Comparison of ENCODE assay signal across 8 mouse cellular contexts in the genomic region with DNA sequence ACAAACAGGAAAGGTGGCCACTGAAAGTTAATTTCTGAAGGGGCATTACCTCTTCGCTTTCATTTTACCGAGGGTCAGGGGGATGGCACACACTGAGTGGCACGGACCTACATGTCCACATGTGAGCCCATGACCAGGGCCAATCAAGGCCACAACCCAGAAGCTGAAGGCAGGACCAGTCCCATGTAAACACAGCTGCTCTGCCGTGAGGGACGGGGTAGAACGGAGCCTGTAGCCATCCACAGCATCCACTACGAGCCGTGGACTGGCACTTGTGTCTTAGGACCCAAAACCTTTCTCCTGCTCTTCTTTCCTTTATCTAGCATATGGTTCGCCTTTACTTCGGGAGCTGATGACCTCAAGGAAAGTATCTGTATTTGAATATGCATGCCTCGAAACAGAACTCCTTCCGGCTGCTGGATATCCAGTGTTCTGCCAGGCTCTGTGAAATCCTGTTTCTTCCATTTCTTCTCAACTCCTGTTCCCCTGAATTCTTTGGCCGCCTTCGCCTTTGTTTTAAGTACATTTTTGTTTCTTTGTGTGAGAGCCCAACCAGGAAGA.
A peak's percentile ranks its signal among the peaks of the same experiment; 100 is the strongest.
DNase-seq lines count a peak whose midpoint lies in the region; ATAC-seq and TF ChIP-seq lines count a peak whose summit lies in the region.

No protein-coding gene starts in this region.

- no peaks in the 10 kb centered on the region for H3K27me3 ChIP-seq in forebrain, embryonic 11.5 days (ENCODE audit: control insufficient read depth, insufficient read depth, low read length)
- no peaks in the 10 kb centered on the region for H3K27me3 ChIP-seq in limb, embryonic 14.5 days (ENCODE audit: control insufficient read depth, insufficient read depth, low read length)
- no peaks in the 10 kb centered on the region for H3K27me3 ChIP-seq in neural tube, embryonic 15.5 days (replicated peaks)

- H3K27ac ChIP-seq in forebrain, embryonic 11.5 days (ENCODE audit: low read depth, low read length): 0 out of 2 replicates have a peak overlapping the region, but pooled peaks have one; percentile 20
- H3K27ac ChIP-seq in limb, embryonic 14.5 days (replicated peaks; ENCODE audit: low read depth, low read length): peak overlapping the region; percentile 39
- H3K27ac ChIP-seq in neural tube, embryonic 15.5 days (replicated peaks): peak overlapping the region; percentile 67

- DNase-seq in layer of hippocampus, adult 9-10 months (ENCODE audit: low spot score): peak; percentile 20
- no peak for DNase-seq in layer of hippocampus, postnatal 25 days (ENCODE audit: extremely low spot score in 1 of 2, low spot score in 1 of 2)
- peak; percentile 42 for DNase-seq in forebrain, embryonic 11.5 days (ENCODE audit: low spot score)
- no peak for DNase-seq in limb, embryonic 14.5 days (ENCODE audit: low spot score)
- DNase-seq in Muller cell, postnatal 12 days (ENCODE audit: inconsistent ontology term): no peak
- no peak for DNase-seq in right cerebral cortex, postnatal 25 days

- H3K9me3 ChIP-seq in forebrain, embryonic 11.5 days (ENCODE audit: control insufficient read depth, low read length): no peaks in the 10 kb centered on the region
- no peaks in the 10 kb centered on the region for H3K9me3 ChIP-seq in limb, embryonic 14.5 days (ENCODE audit: control insufficient read depth, low read length)
- H3K9me3 ChIP-seq in neural tube, embryonic 15.5 days (replicated peaks): no peaks in the 10 kb centered on the region

- H3K4me2 ChIP-seq in forebrain, embryonic 11.5 days (ENCODE audit: low read depth, low read length, severe bottlenecking): no peak overlapping the region
- no peak overlapping the region for H3K4me2 ChIP-seq in limb, embryonic 14.5 days (replicated peaks; ENCODE audit: low read depth, low read length, severe bottlenecking)
- no peak overlapping the region for H3K4me2 ChIP-seq in neural tube, embryonic 15.5 days

- TF ChIP-seq POLR2A in limb, embryonic 14.5 days (IDR thresholded peaks at IDR 0.05; ENCODE audit: borderline replicate concordance, extremely low read depth, insufficient read depth, insufficient read length): no peak

- 73% methylated on average over 14 of the region's 14 CpGs for WGBS in forebrain, embryonic 11.5 days
- 77% methylated on average over 14 of the region's 14 CpGs for WGBS in limb, embryonic 14.5 days
- WGBS in neural tube, embryonic 15.5 days: 67% methylated on average over 14 of the region's 14 CpGs

- no peak for ATAC-seq in forebrain, embryonic 11.5 days (replicated peaks; ENCODE audit: low FRiP score)
- no peak for ATAC-seq in limb, embryonic 14.5 days (ENCODE audit: low FRiP score, low read depth)
- ATAC-seq in neural tube, embryonic 15.5 days (ENCODE audit: low FRiP score): no peak; the same call in 1 of the 2 replicates
- no peak for ATAC-seq in CD4-positive, CD25-positive, alpha-beta regulatory T cell, adult 4 months

- peaks cover 2% of the 10 kb centered on the region; the same call in 1 of the 2 replicates for H3K4me1 ChIP-seq in forebrain, embryonic 11.5 days (replicated peaks; ENCODE audit: control insufficient read depth, insufficient read depth, low read length)
- peaks cover 27% of the 10 kb centered on the region for H3K4me1 ChIP-seq in limb, embryonic 14.5 days (ENCODE audit: control insufficient read depth, insufficient read depth, low read length)
- peaks cover 28% of the 10 kb centered on the region for H3K4me1 ChIP-seq in neural tube, embryonic 15.5 days

- no peak overlapping the region for H3K4me3 ChIP-seq in forebrain, embryonic 11.5 days (ENCODE audit: low read depth, low read length)
- no peak overlapping the region for H3K4me3 ChIP-seq in limb, embryonic 14.5 days (replicated peaks; ENCODE audit: low read length)
- no peak overlapping the region for H3K4me3 ChIP-seq in neural tube, embryonic 15.5 days (replicated peaks)

- no peaks in the 10 kb centered on the region for H3K36me3 ChIP-seq in forebrain, embryonic 11.5 days (ENCODE audit: control insufficient read depth, insufficient read depth, low read length)
- no peaks in the 10 kb centered on the region for H3K36me3 ChIP-seq in limb, embryonic 14.5 days (ENCODE audit: control insufficient read depth, insufficient read depth, low read length)
- H3K36me3 ChIP-seq in neural tube, embryonic 15.5 days: no peaks in the 10 kb centered on the region

- H3K9ac ChIP-seq in forebrain, embryonic 11.5 days (ENCODE audit: low read length): peak overlapping the region; percentile 14; the same call in 1 of the 2 replicates
- H3K9ac ChIP-seq in limb, embryonic 14.5 days (ENCODE audit: low read depth, low read length, severe bottlenecking): no peak overlapping the region
- no peak overlapping the region for H3K9ac ChIP-seq in neural tube, embryonic 15.5 days (replicated peaks)

Comparison
In these comparisons a context has a peak if more than half of its experiments do, and no peak if none do; other contexts are left out.
1. DNase-seq: peak in layer of hippocampus, adult 9-10 months (single experiment) and forebrain, embryonic 11.5 days (single experiment); none in layer of hippocampus, postnatal 25 days (0 of 2), limb, embryonic 14.5 days (single experiment), Muller cell, postnatal 12 days (single experiment) and right cerebral cortex, postnatal 25 days (single experiment).
2. Peak in every context shown above with its lines, with median percentiles within 50 percentile points of each other: H3K27ac ChIP-seq.